Mouse (Mus musculus): ENCODE measurements around the gene Smarce1.

- TF ChIP-seq POLR2A (IDR thresholded peaks at IDR 0.05; ENCODE audit: low read depth, low read length) (no peak), E2F4 (IDR thresholded peaks at IDR 0.05; ENCODE audit: insufficient replicate concordance, low read depth, low read length) (no peak), USF2 (conservative IDR thresholded peaks at IDR 0.05; ENCODE audit: low read depth, low read length) (no peak), POLR2AphosphoS2 (IDR thresholded peaks at IDR 0.05; ENCODE audit: low read depth, low read length) (no peak), UBTF (IDR thresholded peaks at IDR 0.05; ENCODE audit: low read depth, low read length) (no peak), ZC3H11A (IDR thresholded peaks at IDR 0.05; ENCODE audit: low read depth, low read length) (no peak), CHD2 (IDR thresholded peaks at IDR 0.05; ENCODE audit: low read length) (no peak), EP300 (IDR thresholded peaks at IDR 0.05; ENCODE audit: low read length) (no peak)
Observed at GRCm38 (mm10) chr11:99247916-99248315, 17.1 kb upstream of the Smarce1 start.

Measured in CH12.LX (cell line).